Mouse (Mus musculus) E14TG2a.4 (cell line): ENCODE data around the gene Gabrd.
A peak's percentile ranks its signal among the peaks of the same experiment; 100 is the strongest.
"Not testable (repeated sequence)": the region's sequence is repeated elsewhere in the genome, so short reads cannot be mapped to it uniquely, and the experiment has no call there.

Experiments
- H3K27me3 ChIP-seq: 2 replicates; pipeline ENCODE4 v1.6.1; 2014; ENCODE audit warnings: low read length, control low read depth; ENCODE audit not compliant: insufficient read depth
- H3K36me3 ChIP-seq: 2 replicates; pipeline ENCODE4 v1.6.1; 2014; ENCODE audit warnings: low read length, control low read depth; ENCODE audit not compliant: insufficient read depth
- H3K4me1 ChIP-seq: replicated peaks from 2 replicates; pipeline ENCODE4 v1.6.1; 2014; ENCODE audit warnings: low read depth, low read length, control low read depth
- H3K4me3 ChIP-seq: replicated peaks from 2 replicates; pipeline ENCODE4 v1.5.1; 2014; ENCODE audit warnings: mild to moderate bottlenecking, low read length
- H3K9me3 ChIP-seq: 2 replicates; pipeline ENCODE4 v1.6.1; 2014; ENCODE audit warnings: low read length, control low read depth
- CTCF ChIP-seq: conservative IDR thresholded peaks from 2 replicates; pipeline ENCODE4 v1.5.1; 2014; ENCODE audit warnings: low read length
- NANOG ChIP-seq: IDR thresholded peaks from 2 replicates; pipeline ENCODE4 v1.6.1; 2014; ENCODE audit warnings: borderline replicate concordance, low read length, mixed read lengths
- POU5F1 ChIP-seq: IDR thresholded peaks from 2 replicates; pipeline ENCODE4 v1.6.1; 2014; ENCODE audit warnings: low read length, borderline replicate concordance

Gabrd gene

DNA sequence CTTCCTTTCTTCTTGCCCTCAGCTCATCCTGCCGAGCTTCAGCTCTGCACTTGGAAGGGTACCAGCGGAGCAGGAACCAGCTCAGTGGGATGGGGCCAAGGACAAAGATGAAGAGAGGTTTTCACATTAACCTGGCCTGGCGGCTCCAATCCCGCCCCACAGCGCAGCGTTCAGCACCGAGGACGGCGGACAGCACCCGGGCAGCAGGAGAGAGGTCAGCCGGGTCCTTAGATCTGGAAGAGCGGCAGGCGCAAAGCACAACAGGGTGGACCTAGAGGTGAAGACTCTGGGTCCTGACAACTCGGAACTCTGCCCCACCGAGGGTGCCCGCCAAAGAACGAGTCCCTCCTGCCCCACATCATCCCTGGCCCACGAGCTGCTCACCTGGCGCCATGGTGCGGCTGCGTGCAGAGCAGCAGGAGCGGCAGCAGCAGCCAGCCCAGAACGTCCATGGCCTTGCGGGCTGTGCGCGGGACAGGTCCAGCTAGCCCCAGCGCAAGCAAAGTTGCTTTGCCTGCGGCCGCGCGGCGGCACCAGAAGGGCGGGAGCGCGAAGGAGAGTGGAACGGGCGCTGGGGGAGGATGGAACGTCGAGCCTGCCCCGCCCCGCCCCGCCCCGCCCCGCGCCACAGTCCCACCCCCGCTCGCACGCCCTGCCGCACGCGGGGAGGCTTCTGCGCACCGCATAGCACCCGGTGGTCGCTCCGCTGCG lies at the start of gene Gabrd:
Gene Gabrd (minus strand): TSS at position 602 of the 711 bp plus-strand sequence.
- TF ChIP-seq CTCF (no peak), NANOG (no peak), POU5F1 (no peak)
- H3K4me3 ChIP-seq, result peak within 1 kb of the TSS; percentile 84
- peaks cover 4% of the 10 kb centered on the region; the same call in 1 of the 2 replicates for H3K4me1 ChIP-seq
- H3K9me3 ChIP-seq, result no peaks in the 10 kb centered on the region
- H3K27me3 ChIP-seq, result peaks cover 69% of the 10 kb centered on the region
- H3K36me3 ChIP-seq, result no peaks in the 10 kb centered on the region

DNA sequence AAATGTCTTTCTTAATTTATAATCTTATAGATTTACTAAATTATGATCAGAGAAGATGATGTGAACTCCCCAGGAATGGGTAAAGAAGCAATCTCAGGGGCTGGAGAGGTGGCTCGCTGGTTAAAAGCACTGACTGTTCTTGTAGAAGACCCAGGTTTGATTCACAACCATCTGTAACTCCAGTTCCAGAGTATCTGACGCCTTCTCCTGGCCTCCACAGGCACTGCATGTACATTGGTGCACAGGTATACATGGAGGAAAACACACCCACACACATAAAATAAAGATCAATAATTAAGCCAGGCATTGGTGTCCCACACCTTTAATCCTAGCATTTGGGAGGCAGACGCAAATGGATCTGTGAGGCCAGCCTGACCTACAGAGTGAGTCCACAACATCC lies 44.9 kb upstream of the Gabrd start:
- H3K27me3 ChIP-seq, result 0 out of 2 replicates have a peak, but pooled peaks cover 5% of the 10 kb centered on the region
- no peak for TF ChIP-seq POU5F1
- no peak for TF ChIP-seq CTCF
- no peak for TF ChIP-seq NANOG
- no peaks in the 10 kb centered on the region for H3K9me3 ChIP-seq
- no peak overlapping the region for H3K4me3 ChIP-seq
- H3K4me1 ChIP-seq, result peaks cover 5% of the 10 kb centered on the region; the same call in 1 of the 2 replicates
- no peaks in the 10 kb centered on the region for H3K36me3 ChIP-seq

GRCm38 (mm10) chr4:155433993-155434392 lies 36.1 kb upstream of the Gabrd start:
- Histone ChIP-seq H3K9me3 (no peaks in the 10 kb centered on the region), H3K36me3 (no peaks in the 10 kb centered on the region), H3K27me3 (peaks cover 3% of the 10 kb centered on the region; the same call in 1 of the 2 replicates), H3K4me3 (no peak overlapping the region), H3K4me1 (no peaks in the 10 kb centered on the region)
- TF ChIP-seq CTCF, result no peak
- TF ChIP-seq POU5F1, result no peak
- no peak for TF ChIP-seq NANOG

- no peaks in the 10 kb centered on the region for H3K9me3 ChIP-seq
- H3K36me3 ChIP-seq, result no peaks in the 10 kb centered on the region
- TF ChIP-seq NANOG, result no peak
- no peak for TF ChIP-seq CTCF
- no peak for TF ChIP-seq POU5F1
- peaks cover 3% of the 10 kb centered on the region; the same call in 1 of the 2 replicates for H3K27me3 ChIP-seq
- H3K4me1 ChIP-seq, result no peaks in the 10 kb centered on the region
- no peak overlapping the region for H3K4me3 ChIP-seq
These were observed 34.4 kb upstream of the Gabrd start for GRCm38 (mm10) chr4:155432358-155432757.

- Histone ChIP-seq H3K4me3 (no peak overlapping the region), H3K4me1 (no peaks in the 10 kb centered on the region; the same call in 1 of the 2 replicates), H3K27me3 (peaks cover 3% of the 10 kb centered on the region; the same call in 1 of the 2 replicates), H3K9me3 (no peaks in the 10 kb centered on the region), H3K36me3 (no peaks in the 10 kb centered on the region)
- TF ChIP-seq NANOG, result no peak
These were observed 31.3 kb upstream of the Gabrd start for GRCm38 (mm10) chr4:155429202-155429601.

- no peak overlapping the region for H3K4me3 ChIP-seq
- H3K9me3 ChIP-seq, result no peaks in the 10 kb centered on the region
- H3K27me3 ChIP-seq, result peaks cover 2% of the 10 kb centered on the region; the same call in 1 of the 2 replicates
- TF ChIP-seq CTCF (no peak), POU5F1 (no peak), NANOG (no peak)
- no peaks in the 10 kb centered on the region for H3K36me3 ChIP-seq
- H3K4me1 ChIP-seq, result no peaks in the 10 kb centered on the region; the same call in 1 of the 2 replicates
These were observed 30.5 kb upstream of the Gabrd start for GRCm38 (mm10) chr4:155428442-155428841.

GRCm38 (mm10) chr4:155426272-155426671 lies 28.4 kb upstream of the Gabrd start:
- TF ChIP-seq CTCF (no peak), POU5F1 (no peak), NANOG (no peak)
- H3K36me3 ChIP-seq, result no peaks in the 10 kb centered on the region; the same call in 1 of the 2 replicates
- H3K9me3 ChIP-seq, result no peaks in the 10 kb centered on the region
- no peaks in the 10 kb centered on the region for H3K27me3 ChIP-seq
- no peaks in the 10 kb centered on the region; the same call in 1 of the 2 replicates for H3K4me1 ChIP-seq
- H3K4me3 ChIP-seq, result no peak overlapping the region

DNA sequence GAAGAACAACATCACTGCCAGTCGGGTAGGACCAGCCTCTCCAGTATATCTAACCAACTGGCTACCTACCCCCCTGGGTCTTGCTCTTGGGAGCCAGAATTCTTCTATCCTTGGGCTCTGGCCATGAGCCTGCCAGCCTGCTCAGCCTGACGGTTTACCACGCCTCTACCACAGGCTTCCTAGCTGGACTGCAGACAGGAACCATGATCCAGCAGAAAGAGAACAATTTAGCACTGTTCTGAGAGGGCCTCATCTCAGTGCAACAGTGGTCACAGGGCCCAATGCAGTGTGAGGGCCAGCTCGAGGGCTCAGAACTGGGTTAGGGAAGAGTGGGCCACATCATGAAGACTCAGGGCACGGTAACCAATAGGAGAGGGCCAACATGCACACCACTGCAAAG lies 26.1 kb upstream of the Gabrd start:
- Histone ChIP-seq H3K9me3 (no peaks in the 10 kb centered on the region), H3K27me3 (no peaks in the 10 kb centered on the region), H3K4me1 (no peaks in the 10 kb centered on the region; the same call in 1 of the 2 replicates), H3K36me3 (peaks cover 21% of the 10 kb centered on the region), H3K4me3 (no peak overlapping the region)
- TF ChIP-seq POU5F1, result no peak
- TF ChIP-seq CTCF, result no peak
- TF ChIP-seq NANOG, result no peak

DNA sequence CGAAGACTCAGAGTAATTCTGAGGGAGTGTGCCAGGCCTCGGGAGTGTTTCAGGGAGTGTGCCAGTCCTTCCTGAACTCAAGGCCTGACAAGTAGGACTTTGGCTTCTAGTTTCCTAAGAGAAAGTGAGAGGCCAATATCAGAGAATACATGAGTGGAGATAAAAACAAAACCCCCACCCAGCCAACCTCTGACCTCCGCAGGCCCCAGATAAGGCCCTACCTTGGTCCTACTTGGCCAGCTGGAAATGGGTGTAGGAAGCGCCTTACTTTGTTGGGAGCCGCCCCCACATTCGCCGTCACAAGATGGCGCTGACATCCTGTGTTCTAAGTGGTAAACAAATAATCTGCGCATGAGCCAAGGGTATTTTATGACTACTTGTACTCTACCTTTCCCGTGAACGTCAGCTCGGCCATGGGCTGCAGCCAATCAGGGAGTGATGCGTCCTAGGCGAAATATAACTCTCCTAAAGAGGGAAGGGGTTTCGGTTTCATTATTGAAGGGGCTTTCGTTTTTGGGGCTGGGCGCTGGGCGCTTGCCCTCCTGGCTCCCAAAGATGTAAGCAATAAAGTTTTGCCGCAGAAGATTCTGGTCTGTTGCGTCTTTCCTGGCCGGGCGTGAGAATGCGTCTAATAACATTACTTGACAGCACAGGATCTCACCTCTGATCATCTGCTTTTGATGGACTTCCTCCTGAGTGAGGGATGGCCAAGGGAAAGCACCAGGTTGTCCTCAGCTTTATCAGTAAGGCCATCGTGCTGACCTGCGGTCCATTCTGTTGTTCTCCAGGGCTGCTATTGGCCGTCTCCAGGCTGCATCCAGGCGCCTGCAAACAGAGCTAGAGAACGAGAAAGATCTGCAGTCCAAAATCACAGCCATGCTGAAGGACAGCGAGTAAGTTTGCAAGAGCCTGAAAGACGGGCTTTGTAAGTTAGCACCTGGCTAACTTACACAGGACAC lies 23.8 kb upstream of the Gabrd start:
- H3K4me3 ChIP-seq, H3K27me3 ChIP-seq, H3K9me3 ChIP-seq, H3K4me1 ChIP-seq: not testable (repeated sequence)
- H3K36me3 ChIP-seq, result peaks cover 28% of the 10 kb centered on the region
